Mouse (Mus musculus): ENCODE results near the gene Scd4.

GRCm38 (mm10) chr19:44332326-44332725 is 566 bp upstream of the Scd4 start:
- TF ChIP-seq GATA1 (IDR thresholded peaks at IDR 0.05; ENCODE audit: borderline replicate concordance, low read length): no peak
- TF ChIP-seq FLI1 (IDR thresholded peaks at IDR 0.05; ENCODE audit: low read length): no peak

All from megakaryocyte, embryonic 14.5 days (primary cell).